Mouse (Mus musculus) neural tube, embryonic 12.5 days (tissue): ENCODE measurements around the gene Kcnab1. TPM values are rescaled to one million over a fixed set of nuclear protein-coding genes. Genes with fewer than 3 reads are reported as not detected.

Experiments used
- ATAC-seq: fragments of 200-750 bp; cut with Nextera tagmentation; 2 replicates; pipeline ENCODE4 v1.8.0; 2017; ENCODE audit warnings: low read depth, mild to moderate bottlenecking, moderate TSS enrichment, moderate library complexity; ENCODE audit not compliant: low FRiP score
- H3K27ac ChIP-seq: fragments of 300-500 bp; sonication (generic); 2 replicates; pipeline ENCODE4 v1.5.1; 2016
- H3K27me3 ChIP-seq: fragments of 300-500 bp; sonication (generic); replicated peaks from 2 replicates; pipeline ENCODE4 v1.6.1; 2016; ENCODE audit warnings: mild to moderate bottlenecking
- H3K36me3 ChIP-seq: fragments of 300-500 bp; sonication (generic); 2 replicates; pipeline ENCODE4 v1.6.1; 2016; ENCODE audit warnings: mild to moderate bottlenecking
- H3K4me1 ChIP-seq: fragments of 300-500 bp; sonication (generic); 2 replicates; pipeline ENCODE4 v1.6.1; 2016
- H3K4me2 ChIP-seq: fragments of 300-500 bp; sonication (generic); replicated peaks from 2 replicates; pipeline ENCODE4 v1.6.1; 2016; ENCODE audit warnings: mild to moderate bottlenecking
- H3K4me3 ChIP-seq: fragments of 300-500 bp; sonication (generic); 2 replicates; pipeline ENCODE4 v1.5.1; 2016
- H3K9ac ChIP-seq: fragments of 300-500 bp; sonication (generic); 2 replicates; pipeline ENCODE4 v1.6.1; 2016; ENCODE audit warnings: mild to moderate bottlenecking
- H3K9me3 ChIP-seq: fragments of 300-500 bp; sonication (generic); 2 replicates; pipeline ENCODE4 v1.6.1; 2016; ENCODE audit warnings: mild to moderate bottlenecking
- WGBS: fragments of 180-500 bp; shearing (Covaris S2); methylation state at CpG from one replicate; pipeline ENCODE4 v1.1.7; 2016; 5-methylcytosine and 5-hydroxymethylcytosine counted together
- polyA plus RNA-seq: library from polyadenylated mRNA; unstranded; fragments of >200 nt; fragmentation: Nextera tagmentation; extraction: Ambion mirVana; gene quantifications from 2 replicates; pipeline ENCODE4 v1.2.1, GENCODE M21; 2016

Gene Kcnab1
- polyA plus RNA-seq, 1 experiment from 2014 or later: 14.7 TPM

DNA sequence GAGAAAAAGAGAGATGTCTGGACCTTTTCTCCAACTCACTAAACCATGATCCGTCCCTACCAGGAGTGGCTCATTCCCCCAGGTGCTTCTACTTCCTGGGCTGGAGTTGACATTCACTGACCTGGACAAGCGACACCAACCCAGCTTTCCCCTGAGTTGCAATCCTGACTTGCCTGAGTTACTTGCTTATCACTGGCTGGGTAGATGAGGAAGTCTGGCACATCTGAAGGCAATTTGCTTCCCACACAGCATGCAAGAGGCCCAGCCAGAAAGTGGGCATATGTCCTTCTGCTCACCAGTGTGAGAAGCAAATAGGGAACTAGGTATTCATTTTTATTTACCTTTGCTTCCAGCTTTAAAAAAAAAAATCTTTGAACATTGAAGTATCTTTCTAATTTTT lies 174.2 kb downstream of the Kcnab1 start:
- H3K9me3 ChIP-seq: no peaks in the 10 kb centered on the region; the same call in none of the 2 replicates
- no peak overlapping the region for H3K4me3 ChIP-seq
- no peaks in the 10 kb centered on the region for H3K4me1 ChIP-seq
- H3K27ac ChIP-seq: no peak overlapping the region
- no peak overlapping the region for H3K4me2 ChIP-seq
- H3K9ac ChIP-seq: no peak overlapping the region
- ATAC-seq: no peak
- 91% methylated on average over 2 of the region's 2 CpGs for WGBS
- no peaks in the 10 kb centered on the region for H3K27me3 ChIP-seq
- no peaks in the 10 kb centered on the region for H3K36me3 ChIP-seq

DNA sequence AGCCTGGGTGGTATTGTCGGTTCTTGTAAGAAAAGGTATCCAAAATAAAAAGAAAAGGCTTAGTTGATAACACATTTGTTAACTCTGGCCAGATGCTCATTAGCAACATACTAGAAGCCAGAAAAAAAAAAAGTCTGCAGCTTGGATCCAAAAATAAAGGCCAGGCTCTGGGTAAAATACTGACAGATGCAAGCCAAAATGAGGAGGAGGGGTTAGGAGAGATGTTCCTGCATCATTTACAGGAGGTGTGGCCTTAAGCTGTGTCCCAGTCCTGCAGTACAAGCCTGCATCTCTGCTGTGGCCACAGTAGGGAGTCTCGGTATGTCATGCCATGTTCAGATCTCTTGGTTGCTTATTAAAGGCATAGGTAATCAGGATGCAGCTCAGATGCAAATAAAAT lies 179.8 kb downstream of the Kcnab1 start:
- Histone ChIP-seq H3K4me1 (no peaks in the 10 kb centered on the region), H3K27ac (no peak overlapping the region), H3K27me3 (no peaks in the 10 kb centered on the region), H3K4me2 (no peak overlapping the region), H3K9ac (no peak overlapping the region), H3K36me3 (no peaks in the 10 kb centered on the region), H3K4me3 (no peak overlapping the region), H3K9me3 (no peaks in the 10 kb centered on the region; the same call in 1 of the 2 replicates)
- ATAC-seq: no peak
- 90% methylated on average over 2 of the region's 2 CpGs for WGBS

DNA sequence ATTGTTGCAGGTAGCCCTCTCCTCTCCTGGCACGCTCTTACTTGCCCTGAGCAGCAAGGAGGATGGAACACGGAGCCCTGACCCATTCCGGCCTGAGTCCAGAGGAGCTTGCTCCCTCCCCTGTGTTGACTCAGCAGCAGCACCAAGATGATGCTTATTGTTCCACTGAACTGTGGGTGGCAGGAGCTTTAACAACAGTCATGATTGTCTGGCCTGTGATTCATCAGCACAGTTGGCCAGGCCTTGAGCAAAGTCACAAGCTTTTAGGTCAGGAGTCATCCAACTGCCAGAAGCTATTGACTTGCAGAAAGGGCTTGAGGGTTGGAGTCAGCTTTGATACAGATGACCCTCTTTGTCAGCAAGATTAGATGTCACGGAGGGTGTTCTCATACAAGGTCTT lies 187.8 kb downstream of the Kcnab1 start:
- Histone ChIP-seq H3K27me3 (no peaks in the 10 kb centered on the region), H3K27ac (no peak overlapping the region), H3K9ac (no peak overlapping the region), H3K36me3 (no peaks in the 10 kb centered on the region), H3K9me3 (no peaks in the 10 kb centered on the region), H3K4me3 (no peak overlapping the region), H3K4me2 (no peak overlapping the region), H3K4me1 (no peaks in the 10 kb centered on the region)
- no peak for ATAC-seq
- 29% methylated on average over 4 of the region's 4 CpGs for WGBS

DNA sequence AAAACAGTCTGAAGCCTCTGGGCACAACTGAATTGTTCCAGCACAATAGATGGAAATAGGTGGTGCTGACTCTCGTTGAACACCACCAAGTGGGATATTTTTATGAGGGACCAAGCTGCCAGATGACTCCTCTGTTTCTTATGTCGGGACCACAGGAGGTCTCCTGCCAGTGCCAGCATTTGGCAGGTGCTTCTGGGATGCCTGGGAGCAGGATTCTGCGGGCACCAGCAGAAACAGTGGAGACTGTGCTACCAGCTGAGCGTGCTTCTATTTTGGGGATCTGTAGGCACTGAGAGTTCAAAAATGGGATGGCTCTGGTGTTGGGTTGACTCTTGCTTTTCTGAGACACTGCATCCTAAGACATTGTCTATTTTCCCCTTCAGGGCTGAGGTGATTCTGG lies 190.0 kb downstream of the Kcnab1 start:
- 88% methylated on average over 4 of the region's 4 CpGs for WGBS

DNA sequence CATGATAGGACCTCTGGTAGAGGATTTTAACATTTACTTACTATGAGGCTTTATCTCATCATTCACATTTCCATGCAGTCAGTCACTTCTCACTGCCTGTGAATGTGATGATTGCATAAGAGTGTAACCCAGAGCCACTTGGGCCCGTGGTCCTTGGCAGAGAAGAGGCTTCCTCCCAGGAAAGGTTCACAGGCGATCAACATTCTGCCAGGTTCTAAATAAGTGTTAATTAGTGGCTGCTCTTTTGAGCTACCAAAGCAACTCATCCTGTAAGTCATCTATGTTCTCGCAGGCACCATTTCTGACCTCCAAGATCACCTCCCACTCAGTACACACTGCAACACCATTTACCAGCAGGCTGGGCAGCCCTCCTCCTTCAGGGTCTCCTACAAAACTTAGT lies 192.3 kb downstream of the Kcnab1 start:
- 73% methylated on average over 3 of the region's 3 CpGs for WGBS
- no peak for ATAC-seq
- H3K9me3 ChIP-seq: no peaks in the 10 kb centered on the region

More for the DNA sequence above, 190.0 kb downstream of the Kcnab1 start:
- Histone ChIP-seq H3K4me2 (no peak overlapping the region), H3K4me1 (no peaks in the 10 kb centered on the region), H3K36me3 (no peaks in the 10 kb centered on the region), H3K27me3 (no peaks in the 10 kb centered on the region), H3K9ac (no peak overlapping the region), H3K9me3 (no peaks in the 10 kb centered on the region), H3K27ac (no peak overlapping the region), H3K4me3 (no peak overlapping the region)
- ATAC-seq: no peak

DNA sequence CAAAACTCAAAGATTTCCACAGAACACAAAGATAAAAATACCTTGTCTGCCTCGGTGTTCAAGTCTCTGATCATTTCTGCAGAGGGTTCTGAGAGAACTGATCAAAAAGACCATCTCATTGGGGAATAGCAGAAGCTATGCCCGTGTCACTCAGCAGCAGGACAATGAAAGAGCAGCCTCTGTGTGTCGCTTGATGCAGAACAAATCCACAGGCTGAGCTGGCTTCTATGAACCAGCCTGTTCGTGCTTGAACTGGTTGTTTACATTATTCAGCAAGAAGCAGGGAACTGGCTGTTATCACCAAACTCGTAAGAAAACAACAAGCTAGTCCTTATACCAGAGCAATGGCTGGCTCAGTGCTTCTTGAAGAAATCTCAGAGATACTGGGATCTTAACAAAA lies 193.4 kb downstream of the Kcnab1 start:
- ATAC-seq: no peak
- H3K27me3 ChIP-seq: no peaks in the 10 kb centered on the region
- no peak overlapping the region for H3K4me3 ChIP-seq
- H3K4me2 ChIP-seq: no peak overlapping the region
- 29% methylated on average over 5 of the region's 5 CpGs for WGBS
- no peaks in the 10 kb centered on the region for H3K4me1 ChIP-seq
- no peak overlapping the region for H3K9ac ChIP-seq
- H3K9me3 ChIP-seq: no peaks in the 10 kb centered on the region
- no peak overlapping the region for H3K27ac ChIP-seq
- no peaks in the 10 kb centered on the region for H3K36me3 ChIP-seq

More for the DNA sequence above, 192.3 kb downstream of the Kcnab1 start:
- no peak overlapping the region for H3K27ac ChIP-seq
- H3K4me1 ChIP-seq: no peaks in the 10 kb centered on the region
- H3K27me3 ChIP-seq: no peaks in the 10 kb centered on the region
- no peaks in the 10 kb centered on the region for H3K36me3 ChIP-seq
- H3K4me2 ChIP-seq: no peak overlapping the region
- H3K4me3 ChIP-seq: no peak overlapping the region
- H3K9ac ChIP-seq: no peak overlapping the region

DNA sequence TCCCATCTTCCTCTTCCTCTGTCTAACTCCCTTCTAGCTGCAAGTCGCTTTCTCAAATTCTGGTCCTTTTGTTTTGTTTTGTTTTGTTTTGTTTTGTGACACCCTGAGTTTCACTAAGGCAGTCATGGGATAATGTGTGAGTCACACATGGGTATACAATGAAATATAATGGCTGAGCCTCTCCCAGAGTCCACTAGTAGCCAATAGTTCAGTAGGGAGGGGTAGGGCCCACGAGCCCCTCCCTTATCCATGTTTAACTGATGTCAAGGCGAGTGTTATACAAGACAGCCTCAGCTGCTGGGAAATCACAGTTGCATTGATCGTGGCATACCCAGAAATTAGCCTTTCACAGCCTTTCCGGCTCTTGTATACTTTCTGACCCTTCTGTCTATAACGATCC lies 206.7 kb downstream of the Kcnab1 start:
- Histone ChIP-seq H3K9ac (no peak overlapping the region), H3K9me3 (no peaks in the 10 kb centered on the region), H3K4me1 (no peaks in the 10 kb centered on the region), H3K4me2 (no peak overlapping the region), H3K27me3 (no peaks in the 10 kb centered on the region), H3K27ac (no peak overlapping the region), H3K4me3 (no peak overlapping the region), H3K36me3 (no peaks in the 10 kb centered on the region)
- WGBS: 76% methylated on average over 6 of the region's 6 CpGs
- ATAC-seq: no peak

DNA sequence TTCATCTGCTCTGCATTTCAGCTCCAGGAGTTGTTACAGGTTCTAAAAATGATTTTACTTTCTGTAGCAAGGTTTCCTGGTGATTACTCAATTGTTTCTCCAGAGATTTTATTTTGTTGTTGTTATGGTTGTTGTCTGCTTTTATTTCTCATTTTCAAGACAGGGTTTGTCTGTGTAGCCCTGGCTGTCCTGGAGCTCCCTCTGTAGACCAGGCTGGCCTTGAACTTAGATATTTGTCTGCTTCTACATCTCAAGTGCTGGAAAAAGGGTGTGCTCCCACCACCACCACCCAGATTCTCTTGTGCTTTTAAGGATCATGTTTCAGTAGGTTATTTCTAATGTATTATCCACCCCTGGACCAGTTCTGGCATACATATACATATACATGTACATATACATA lies 207.6 kb downstream of the Kcnab1 start:
- Histone ChIP-seq H3K9me3 (no peaks in the 10 kb centered on the region), H3K4me2 (no peak overlapping the region), H3K27me3 (no peaks in the 10 kb centered on the region), H3K27ac (no peak overlapping the region), H3K36me3 (no peaks in the 10 kb centered on the region), H3K4me1 (no peaks in the 10 kb centered on the region), H3K4me3 (no peak overlapping the region), H3K9ac (no peak overlapping the region)
- no peak for ATAC-seq

DNA sequence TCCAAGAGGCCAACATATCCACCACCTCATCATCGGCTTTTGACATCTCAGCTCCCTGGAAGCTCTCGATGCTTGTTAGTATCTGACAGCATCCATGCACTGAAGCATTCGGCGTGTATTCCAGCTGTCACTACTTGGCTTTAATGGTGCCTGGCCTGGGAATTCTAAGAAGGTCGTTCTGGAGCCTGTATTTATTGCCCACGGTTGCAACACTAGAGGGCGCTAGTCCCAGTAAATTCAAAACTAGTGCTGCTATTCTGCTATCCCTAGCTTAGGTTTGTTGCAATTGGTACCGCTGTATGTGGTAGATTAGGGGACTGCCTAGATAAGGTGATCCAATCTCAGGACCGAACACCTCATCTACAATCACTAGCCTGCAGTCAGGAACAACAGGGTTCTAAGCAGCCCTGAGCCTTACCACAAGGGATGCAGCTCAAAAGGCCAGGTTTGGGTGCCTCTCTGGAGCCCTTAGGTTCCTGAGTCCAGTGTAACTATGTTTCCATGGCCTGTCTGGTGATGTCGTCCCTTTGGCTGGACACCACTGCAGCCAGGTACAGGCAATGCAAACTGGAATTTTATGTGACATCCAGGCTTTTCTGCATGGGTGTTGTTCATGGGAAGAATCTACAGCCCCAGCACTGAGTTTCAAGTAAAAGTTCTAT lies 208.8 kb downstream of the Kcnab1 start:
- H3K36me3 ChIP-seq: no peaks in the 10 kb centered on the region
- no peak overlapping the region for H3K9ac ChIP-seq
- H3K4me2 ChIP-seq: no peak overlapping the region
- WGBS: 46% methylated on average over 10 of the region's 10 CpGs
- peak; percentile 56 for ATAC-seq
- H3K9me3 ChIP-seq: no peaks in the 10 kb centered on the region
- no peak overlapping the region for H3K27ac ChIP-seq
- H3K4me3 ChIP-seq: no peak overlapping the region
- H3K27me3 ChIP-seq: no peaks in the 10 kb centered on the region
- no peaks in the 10 kb centered on the region for H3K4me1 ChIP-seq

DNA sequence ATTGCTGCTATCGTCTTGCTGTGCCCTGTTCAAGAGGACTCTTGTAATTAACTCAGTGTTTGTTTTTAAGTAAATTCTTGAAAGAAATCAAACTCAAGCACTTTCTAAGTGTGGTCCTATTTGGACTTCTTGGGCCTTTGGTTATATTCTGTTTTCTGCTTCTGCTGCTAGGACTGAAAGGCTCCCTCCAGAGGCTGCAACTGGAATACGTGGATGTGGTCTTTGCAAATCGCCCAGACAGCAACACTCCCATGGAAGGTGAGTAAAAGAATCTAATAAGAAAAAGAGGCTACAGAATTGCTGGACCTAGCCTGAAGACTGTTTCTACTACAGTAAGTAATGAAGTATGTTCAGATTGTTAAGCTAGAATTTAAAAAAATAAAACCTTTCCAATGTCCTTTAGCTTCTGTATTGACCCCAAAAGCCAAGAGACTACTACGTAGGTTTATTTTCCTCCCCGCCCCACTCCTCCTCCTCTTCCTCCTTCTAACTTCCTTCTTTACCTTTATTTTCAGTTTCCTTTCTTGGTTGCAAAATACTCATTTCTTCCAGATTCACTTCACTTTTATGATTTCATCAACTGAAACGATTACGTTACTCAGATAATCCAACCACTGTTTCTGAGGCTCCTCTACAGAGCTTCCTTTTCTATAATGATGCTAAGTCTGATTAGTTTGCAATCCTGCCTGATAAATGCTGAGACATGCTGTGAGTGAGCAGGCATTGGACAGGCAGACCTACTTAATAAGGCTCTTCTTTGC lies 210.2 kb downstream of the Kcnab1 start:
- 74% methylated on average over 7 of the region's 7 CpGs for WGBS
- H3K4me1 ChIP-seq: no peaks in the 10 kb centered on the region
- no peak overlapping the region for H3K9ac ChIP-seq
- H3K9me3 ChIP-seq: no peaks in the 10 kb centered on the region
- H3K4me3 ChIP-seq: no peak overlapping the region
- H3K27ac ChIP-seq: no peak overlapping the region
- no peak overlapping the region for H3K4me2 ChIP-seq
- H3K36me3 ChIP-seq: no peaks in the 10 kb centered on the region
- no peak for ATAC-seq
- no peaks in the 10 kb centered on the region for H3K27me3 ChIP-seq

DNA sequence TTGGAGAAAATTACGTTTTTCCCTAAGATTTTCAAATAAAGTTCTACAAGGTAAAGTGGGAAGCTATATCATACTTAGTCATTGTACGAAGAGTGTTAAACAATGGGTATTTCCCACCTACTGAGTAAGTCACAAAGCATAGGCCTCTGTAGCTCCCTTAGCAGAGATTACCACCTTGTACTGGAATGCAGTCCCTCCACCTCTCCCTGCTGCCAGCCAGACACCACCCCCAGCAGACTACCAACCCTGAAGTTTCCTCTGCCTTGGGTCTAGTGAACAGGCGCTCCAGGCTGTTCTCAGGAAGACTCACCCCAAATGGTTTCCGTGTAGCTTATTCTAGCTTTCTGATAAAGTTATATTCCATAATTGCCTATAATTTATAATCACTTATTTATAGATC lies 211.8 kb downstream of the Kcnab1 start:
- H3K9ac ChIP-seq: no peak overlapping the region
- H3K4me2 ChIP-seq: no peak overlapping the region
- H3K27ac ChIP-seq: no peak overlapping the region
- no peaks in the 10 kb centered on the region for H3K4me1 ChIP-seq
- no peak overlapping the region for H3K4me3 ChIP-seq
- WGBS: 89% methylated on average over 4 of the region's 4 CpGs
- H3K27me3 ChIP-seq: no peaks in the 10 kb centered on the region
- H3K9me3 ChIP-seq: no peaks in the 10 kb centered on the region
- ATAC-seq: no peak
- no peaks in the 10 kb centered on the region for H3K36me3 ChIP-seq

DNA sequence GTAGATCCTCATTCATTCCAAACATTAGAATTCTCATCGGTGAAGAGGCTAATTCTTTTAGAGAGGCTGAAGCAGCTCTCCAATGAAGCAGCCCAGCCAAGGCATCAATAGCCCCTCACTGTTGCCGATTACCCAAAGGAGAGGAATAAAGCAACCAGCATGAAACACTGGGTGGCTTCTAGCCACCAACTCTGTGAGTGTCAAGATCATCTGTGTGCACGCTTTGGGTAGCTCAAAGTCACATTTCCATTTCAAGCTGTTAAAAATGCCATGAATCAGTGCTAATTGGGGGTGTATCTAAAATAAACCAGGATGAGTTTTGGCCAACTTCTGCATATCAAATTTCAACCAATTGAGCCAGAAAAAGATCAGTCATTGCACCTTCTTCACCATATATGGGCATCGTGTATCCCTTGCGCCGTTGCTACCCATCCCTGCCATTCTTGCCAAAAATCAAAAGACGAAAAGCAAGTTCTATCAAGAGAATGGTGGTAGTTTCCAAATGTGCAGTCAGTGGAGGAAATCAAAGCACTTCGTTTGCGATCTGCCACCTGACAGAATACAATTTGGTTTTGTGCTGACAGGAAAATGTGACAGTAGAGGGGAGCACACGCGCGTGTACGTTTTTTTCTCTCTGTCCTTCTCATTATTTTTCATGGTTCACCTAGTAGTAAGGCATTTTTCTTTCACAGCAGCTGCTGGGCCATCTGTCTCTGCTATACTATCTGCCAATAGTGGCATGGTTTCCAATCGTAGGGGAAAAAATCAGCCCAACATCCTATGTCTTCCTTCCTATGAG lies 213.0 kb downstream of the Kcnab1 start:
- H3K4me1 ChIP-seq: no peaks in the 10 kb centered on the region
- 88% methylated on average over 14 of the region's 14 CpGs for WGBS
- H3K27me3 ChIP-seq: no peaks in the 10 kb centered on the region
- H3K36me3 ChIP-seq: no peaks in the 10 kb centered on the region
- no peaks in the 10 kb centered on the region for H3K9me3 ChIP-seq
- ATAC-seq: no peak
- no peak overlapping the region for H3K4me3 ChIP-seq
- no peak overlapping the region for H3K9ac ChIP-seq
- H3K4me2 ChIP-seq: no peak overlapping the region
- H3K27ac ChIP-seq: no peak overlapping the region
